Mouse (Mus musculus) liver, embryonic 13.5 days (tissue): ENCODE results near the gene Rap1gap2. TPM values are rescaled to one million over a fixed set of nuclear protein-coding genes. Genes with fewer than 3 reads are reported as not detected.

Source experiments
- ATAC-seq: fragments of 200-750 bp; cut with Nextera tagmentation; 2 replicates; pipeline ENCODE4 v1.8.0; 2017; ENCODE audit warnings: low read depth, mild to moderate bottlenecking, moderate number of reproducible peaks, moderate library complexity
- DNase-seq: peaks from one replicate; pipeline ENCODE4 v3.0.0; 2022
- H3K27ac ChIP-seq: fragments of 300-500 bp; sonication (generic); 2 replicates; pipeline ENCODE4 v1.5.1; 2015; ENCODE audit warnings: moderate library complexity, mild to moderate bottlenecking, inconsistent platforms
- H3K27me3 ChIP-seq: fragments of 300-500 bp; sonication (generic); 2 replicates; pipeline ENCODE4 v1.6.1; 2015; ENCODE audit warnings: mild to moderate bottlenecking, inconsistent platforms
- H3K36me3 ChIP-seq: fragments of 300-500 bp; sonication (generic); 2 replicates; pipeline ENCODE4 v1.6.1; 2015; ENCODE audit warnings: mild to moderate bottlenecking, inconsistent platforms
- H3K4me1 ChIP-seq: fragments of 300-500 bp; sonication (generic); replicated peaks from 2 replicates; pipeline ENCODE4 v1.6.1; 2015; ENCODE audit warnings: inconsistent platforms
- H3K4me2 ChIP-seq: fragments of 300-500 bp; sonication (generic); 2 replicates; pipeline ENCODE4 v1.6.1; 2015; ENCODE audit warnings: inconsistent platforms, mild to moderate bottlenecking, moderate library complexity
- H3K4me3 ChIP-seq: fragments of 300-500 bp; sonication (generic); replicated peaks from 2 replicates; pipeline ENCODE4 v1.5.1; 2015; ENCODE audit warnings: mild to moderate bottlenecking, inconsistent platforms
- H3K9ac ChIP-seq: fragments of 300-500 bp; sonication (generic); 2 replicates; pipeline ENCODE4 v1.6.1; 2015; ENCODE audit warnings: mild to moderate bottlenecking, inconsistent platforms
- H3K9me3 ChIP-seq: fragments of 300-500 bp; sonication (generic); replicated peaks from 2 replicates; pipeline ENCODE4 v1.6.1; 2016; ENCODE audit warnings: inconsistent platforms
- WGBS: fragments of 180-500 bp; shearing (Covaris S2); methylation state at CpG from one replicate; pipeline ENCODE4 v1.1.7; 2015; ENCODE audit not compliant: insufficient replicate concordance; 5-methylcytosine and 5-hydroxymethylcytosine counted together
- polyA plus RNA-seq: library from polyadenylated mRNA; unstranded; fragments of >200 nt; fragmentation: Nextera tagmentation; extraction: Ambion mirVana; gene quantifications from 2 replicates; pipeline ENCODE4 v1.2.1, GENCODE M21; 2015

Gene Rap1gap2
- polyA plus RNA-seq, 1 experiment from 2014 or later: 0.77 TPM

GRCm38 (mm10) chr11:74522487-74523209, 88.1 kb downstream of the Rap1gap2 start:
- H3K27me3 ChIP-seq: peaks cover 76% of the 10 kb centered on the region
- peaks cover 43% of the 10 kb centered on the region for H3K4me1 ChIP-seq
- DNase-seq: no peak
- H3K4me2 ChIP-seq: peak overlapping the region; percentile 78
- peak; percentile 40 for ATAC-seq
- no peak overlapping the region; the same call in 1 of the 2 replicates for H3K27ac ChIP-seq
- peak overlapping the region; percentile 47 for H3K9ac ChIP-seq
- H3K4me3 ChIP-seq: peak overlapping the region; percentile 63
- 2% methylated on average over 68 of the region's 87 CpGs for WGBS
- no peaks in the 10 kb centered on the region for H3K36me3 ChIP-seq
- no peaks in the 10 kb centered on the region for H3K9me3 ChIP-seq

- Histone ChIP-seq H3K4me3 (peak overlapping the region; percentile 63), H3K4me2 (peak overlapping the region; percentile 78), H3K4me1 (peaks cover 43% of the 10 kb centered on the region), H3K9ac (peak overlapping the region; percentile 47), H3K27ac (no peak overlapping the region), H3K36me3 (no peaks in the 10 kb centered on the region), H3K9me3 (no peaks in the 10 kb centered on the region), H3K27me3 (peaks cover 75% of the 10 kb centered on the region)
- 2% methylated on average over 29 of the region's 29 CpGs for WGBS
- DNase-seq (no peak), ATAC-seq (no peak)
These were observed 88.7 kb downstream of the Rap1gap2 start for GRCm38 (mm10) chr11:74521981-74522486.

GRCm38 (mm10) chr11:74520201-74520600, 90.5 kb downstream of the Rap1gap2 start:
- H3K4me3 ChIP-seq: no peak overlapping the region
- peaks cover 36% of the 10 kb centered on the region for H3K4me1 ChIP-seq
- whole genome bisulfite sequencing: 59% methylated on average over 3 of the region's 3 CpGs
- peaks cover 61% of the 10 kb centered on the region for H3K27me3 ChIP-seq
- no peak overlapping the region for H3K27ac ChIP-seq
- no peak for ATAC-seq
- no peak for DNase-seq
- no peak overlapping the region for H3K4me2 ChIP-seq
- H3K36me3 ChIP-seq: no peaks in the 10 kb centered on the region
- no peaks in the 10 kb centered on the region for H3K9me3 ChIP-seq
- H3K9ac ChIP-seq: no peak overlapping the region

GRCm38 (mm10) chr11:74516112-74516511, 94.6 kb downstream of the Rap1gap2 start:
- Histone ChIP-seq H3K9ac (no peak overlapping the region), H3K27ac (no peak overlapping the region), H3K27me3 (peaks cover 20% of the 10 kb centered on the region), H3K4me3 (no peak overlapping the region), H3K36me3 (no peaks in the 10 kb centered on the region), H3K4me1 (no peaks in the 10 kb centered on the region), H3K4me2 (no peak overlapping the region), H3K9me3 (no peaks in the 10 kb centered on the region)
- DNase-seq: no peak
- no peak for ATAC-seq
- WGBS: 48% methylated on average over 5 of the region's 5 CpGs

- WGBS: 40% methylated on average over 3 of the region's 3 CpGs
- ATAC-seq (peak; percentile 40; the same call in 1 of the 2 replicates), DNase-seq (no peak)
- Histone ChIP-seq H3K36me3 (no peaks in the 10 kb centered on the region), H3K9me3 (no peaks in the 10 kb centered on the region), H3K9ac (no peak overlapping the region), H3K27ac (no peak overlapping the region), H3K4me1 (no peaks in the 10 kb centered on the region), H3K4me2 (no peak overlapping the region), H3K27me3 (peaks cover 10% of the 10 kb centered on the region), H3K4me3 (no peak overlapping the region)
These were observed 95.7 kb downstream of the Rap1gap2 start for GRCm38 (mm10) chr11:74515046-74515445.

- H3K4me2 ChIP-seq: no peak overlapping the region
- DNase-seq: no peak
- H3K4me1 ChIP-seq: no peaks in the 10 kb centered on the region
- WGBS: 74% methylated on average over 10 of the region's 10 CpGs
- H3K27me3 ChIP-seq: no peaks in the 10 kb centered on the region
- H3K9ac ChIP-seq: no peak overlapping the region
- no peaks in the 10 kb centered on the region for H3K9me3 ChIP-seq
- no peak overlapping the region for H3K27ac ChIP-seq
- no peak overlapping the region for H3K4me3 ChIP-seq
- H3K36me3 ChIP-seq: no peaks in the 10 kb centered on the region
- no peak for ATAC-seq
These were observed 98.1 kb downstream of the Rap1gap2 start for GRCm38 (mm10) chr11:74512595-74512994.

- ATAC-seq: no peak
- no peak overlapping the region for H3K27ac ChIP-seq
- 0 out of 2 replicates have a peak, but pooled peaks cover 3% of the 10 kb centered on the region for H3K4me1 ChIP-seq
- H3K9ac ChIP-seq: no peak overlapping the region
- H3K4me2 ChIP-seq: no peak overlapping the region
- H3K36me3 ChIP-seq: no peaks in the 10 kb centered on the region
- no peak for DNase-seq
- WGBS: 73% methylated on average over 6 of the region's 6 CpGs
- no peak overlapping the region for H3K4me3 ChIP-seq
- H3K9me3 ChIP-seq: no peaks in the 10 kb centered on the region
- no peaks in the 10 kb centered on the region for H3K27me3 ChIP-seq
These were observed 104.4 kb downstream of the Rap1gap2 start for GRCm38 (mm10) chr11:74506275-74506674.

- H3K27ac ChIP-seq: no peak overlapping the region
- H3K4me2 ChIP-seq: no peak overlapping the region
- H3K27me3 ChIP-seq: no peaks in the 10 kb centered on the region
- peaks cover 3% of the 10 kb centered on the region; the same call in 1 of the 2 replicates for H3K4me1 ChIP-seq
- 77% methylated on average over 8 of the region's 8 CpGs for WGBS
- no peak for DNase-seq
- no peak for ATAC-seq
- no peaks in the 10 kb centered on the region for H3K36me3 ChIP-seq
- no peak overlapping the region for H3K4me3 ChIP-seq
- no peaks in the 10 kb centered on the region for H3K9me3 ChIP-seq
- H3K9ac ChIP-seq: no peak overlapping the region
These were observed 108.2 kb downstream of the Rap1gap2 start for GRCm38 (mm10) chr11:74502485-74502884.

- ATAC-seq (no peak), DNase-seq (no peak)
- H3K4me2 ChIP-seq: no peak overlapping the region
- no peaks in the 10 kb centered on the region for H3K27me3 ChIP-seq
- no peak overlapping the region for H3K4me3 ChIP-seq
- H3K9ac ChIP-seq: no peak overlapping the region
- no peaks in the 10 kb centered on the region for H3K9me3 ChIP-seq
- H3K27ac ChIP-seq: no peak overlapping the region
- H3K36me3 ChIP-seq: no peaks in the 10 kb centered on the region
- peaks cover 3% of the 10 kb centered on the region; the same call in 1 of the 2 replicates for H3K4me1 ChIP-seq
These were observed 108.7 kb downstream of the Rap1gap2 start for GRCm38 (mm10) chr11:74501989-74502388.

GRCm38 (mm10) chr11:74501061-74501460, 109.7 kb downstream of the Rap1gap2 start:
- no peak overlapping the region for H3K9ac ChIP-seq
- ATAC-seq: no peak
- H3K27ac ChIP-seq: no peak overlapping the region
- WGBS: 57% methylated on average over 3 of the region's 3 CpGs
- no peak overlapping the region for H3K4me3 ChIP-seq
- no peak for DNase-seq
- peaks cover 3% of the 10 kb centered on the region; the same call in 1 of the 2 replicates for H3K4me1 ChIP-seq
- H3K27me3 ChIP-seq: no peaks in the 10 kb centered on the region
- H3K36me3 ChIP-seq: no peaks in the 10 kb centered on the region
- H3K9me3 ChIP-seq: no peaks in the 10 kb centered on the region
- H3K4me2 ChIP-seq: no peak overlapping the region

- H3K27me3 ChIP-seq: no peaks in the 10 kb centered on the region
- no peak overlapping the region for H3K4me2 ChIP-seq
- H3K27ac ChIP-seq: no peak overlapping the region
- ATAC-seq: no peak
- H3K36me3 ChIP-seq: no peaks in the 10 kb centered on the region
- no peak overlapping the region for H3K9ac ChIP-seq
- H3K4me3 ChIP-seq: no peak overlapping the region
- peaks cover 3% of the 10 kb centered on the region; the same call in 1 of the 2 replicates for H3K4me1 ChIP-seq
- H3K9me3 ChIP-seq: no peaks in the 10 kb centered on the region
- WGBS: 58% methylated on average over 8 of the region's 8 CpGs
- DNase-seq: no peak
These were observed 111.1 kb downstream of the Rap1gap2 start for GRCm38 (mm10) chr11:74499521-74500099.
